ENCODE assay signal across 13 mouse cellular contexts in the genomic region with DNA sequence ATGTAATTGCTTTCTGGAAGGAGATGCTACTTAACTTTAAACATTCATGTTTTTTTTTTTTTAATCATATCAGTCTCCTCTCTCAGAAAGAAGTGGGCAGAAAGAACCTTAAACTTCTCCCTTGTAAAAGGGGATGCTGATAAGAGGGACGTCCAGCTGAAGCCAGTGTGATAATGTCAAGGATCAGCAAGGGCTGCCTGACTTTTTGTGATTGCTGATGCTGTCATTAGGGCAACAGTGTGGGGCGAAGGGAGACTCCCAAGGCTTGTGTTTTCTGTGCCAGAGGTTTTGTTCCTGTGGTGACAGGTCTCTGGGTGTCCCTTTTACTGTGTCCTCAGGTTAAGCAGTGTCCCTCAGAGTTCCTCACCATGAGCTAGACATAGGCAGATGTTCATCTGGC.
DNase-seq lines count a peak whose midpoint lies in the region; ATAC-seq and TF ChIP-seq lines count a peak whose summit lies in the region.
"Had no signal": no experiment of that assay in that cellular context is flagged by ENCODE, and none has a peak within 500 bp of the region (broad histone marks: within the 10 kb centered on the region; RNA-seq: fewer than 3 reads in every experiment).

No protein-coding gene starts in this region.

- no peak overlapping the region for H3K9ac ChIP-seq in heart, postnatal 0 days (replicated peaks; ENCODE audit: low read depth, low read length)
- no peak overlapping the region for H3K9ac ChIP-seq in forebrain, embryonic 11.5 days (ENCODE audit: low read length)
- H3K9ac ChIP-seq: midbrain, embryonic 13.5 days; neural tube, embryonic 12.5 days had no signal

- 0 out of 2 replicates have a peak, but pooled peaks cover 9% of the 10 kb centered on the region for H3K4me1 ChIP-seq in heart, postnatal 0 days (ENCODE audit: control insufficient read depth, insufficient read depth)
- no peaks in the 10 kb centered on the region for H3K4me1 ChIP-seq in spleen, adult 2 months (ENCODE audit: control insufficient read depth, insufficient read depth, insufficient read length)
- no peaks in the 10 kb centered on the region; the same call in 1 of the 2 replicates for H3K4me1 ChIP-seq in forebrain, embryonic 11.5 days (replicated peaks; ENCODE audit: control insufficient read depth, insufficient read depth, low read length)
- H3K4me1 ChIP-seq in kidney, adult 2 months (ENCODE audit: control insufficient read depth, insufficient read depth, low read length), result no peaks in the 10 kb centered on the region
- no peaks in the 10 kb centered on the region for H3K4me1 ChIP-seq in lung, adult 2 months (ENCODE audit: control insufficient read depth, insufficient read depth, low read length)
- H3K4me1 ChIP-seq: neural tube, embryonic 12.5 days had no signal

- H3K27me3 ChIP-seq in heart, postnatal 0 days (ENCODE audit: control insufficient read depth, insufficient read depth, low read length), result no peaks in the 10 kb centered on the region
- H3K27me3 ChIP-seq in spleen, adult 2 months (ENCODE audit: control insufficient read depth, insufficient read depth, low read length), result no peaks in the 10 kb centered on the region
- H3K27me3 ChIP-seq in forebrain, embryonic 11.5 days (ENCODE audit: control insufficient read depth, insufficient read depth, low read length), result no peaks in the 10 kb centered on the region
- H3K27me3 ChIP-seq in kidney, adult 2 months (replicated peaks; ENCODE audit: control insufficient read depth, insufficient read depth, low read length), result no peaks in the 10 kb centered on the region; the same call in 1 of the 2 replicates
- H3K27me3 ChIP-seq: midbrain, embryonic 13.5 days; neural tube, embryonic 12.5 days had no signal

- TF ChIP-seq CTCF in heart, postnatal 0 days (IDR thresholded peaks at IDR 0.05; ENCODE audit: low read depth), result no peak
- TF ChIP-seq CTCF in spleen, adult 2 months (IDR thresholded peaks at IDR 0.05; ENCODE audit: extremely low read depth, insufficient read depth, insufficient read length, insufficient replicate concordance), result no peak
- no peak for TF ChIP-seq CTCF in kidney, adult 2 months (conservative IDR thresholded peaks at IDR 0.05; ENCODE audit: insufficient read depth, insufficient read length, low read depth, low read length)
- no peak for TF ChIP-seq CTCF in lung, adult 2 months (IDR thresholded peaks at IDR 0.05; ENCODE audit: insufficient read depth, low read length)

- no peak for TF ChIP-seq POLR2A in spleen, adult 2 months (IDR thresholded peaks at IDR 0.05; ENCODE audit: low read depth, low read length)
- TF ChIP-seq POLR2A in kidney, adult 2 months (IDR thresholded peaks at IDR 0.05; ENCODE audit: low read depth, low read length), result no peak
- no peak for TF ChIP-seq POLR2A in lung, adult 2 months (IDR thresholded peaks at IDR 0.05; ENCODE audit: borderline replicate concordance, extremely low read depth, low read depth, low read length)

- no peak for ATAC-seq in heart, postnatal 0 days (ENCODE audit: insufficient read depth, low read depth)
- ATAC-seq in erythroid progenitor cell, adult 5-6 weeks (replicated peaks; ENCODE audit: low FRiP score, poor library complexity, severe bottlenecking), result peak; percentile 93
- no peak for ATAC-seq in forebrain, embryonic 11.5 days (replicated peaks; ENCODE audit: low FRiP score)
- ATAC-seq: midbrain, embryonic 13.5 days had no signal

- no peak overlapping the region for H3K4me3 ChIP-seq in heart, postnatal 0 days (ENCODE audit: low read depth, low read length)
- no peak overlapping the region; the same call in 1 of the 2 replicates for H3K4me3 ChIP-seq in spleen, adult 2 months (ENCODE audit: extremely low read depth, insufficient read depth, insufficient read length)
- H3K4me3 ChIP-seq in forebrain, embryonic 11.5 days (ENCODE audit: low read depth, low read length), result no peak overlapping the region
- no peak overlapping the region for H3K4me3 ChIP-seq in kidney, adult 2 months (ENCODE audit: insufficient read depth, low read depth, low read length)
- H3K4me3 ChIP-seq in lung, adult 2 months (replicated peaks; ENCODE audit: extremely low read depth, low read depth, low read length), result no peak overlapping the region
- H3K4me3 ChIP-seq: left cerebral cortex, adult 2 months; midbrain, embryonic 13.5 days; neural tube, embryonic 12.5 days had no signal

- 23% methylated on average over 2 of the region's 2 CpGs for WGBS in heart, postnatal 0 days
- WGBS in spleen, adult 2 months, result 80% methylated on average over 2 of the region's 2 CpGs
- 80% methylated on average over 2 of the region's 2 CpGs for WGBS in forebrain, embryonic 11.5 days
- 73% methylated on average over 2 of the region's 2 CpGs for WGBS in kidney, adult 2 months
- WGBS in lung, adult 2 months, result 44% methylated on average over 2 of the region's 2 CpGs

- 0 out of 2 replicates have a peak overlapping the region, but pooled peaks have one; percentile 20 for H3K27ac ChIP-seq in heart, postnatal 0 days (ENCODE audit: low read depth)
- H3K27ac ChIP-seq in spleen, adult 2 months (ENCODE audit: insufficient read depth, low read length), result peak overlapping the region; percentile 67
- no peak overlapping the region for H3K27ac ChIP-seq in forebrain, embryonic 11.5 days (ENCODE audit: low read depth, low read length)
- no peak overlapping the region for H3K27ac ChIP-seq in kidney, adult 2 months (ENCODE audit: insufficient read depth, low read depth, low read length)
- H3K27ac ChIP-seq: left cerebral cortex, adult 2 months; midbrain, embryonic 13.5 days; neural tube, embryonic 12.5 days had no signal

- no peaks in the 10 kb centered on the region for H3K9me3 ChIP-seq in heart, postnatal 0 days (replicated peaks; ENCODE audit: control insufficient read depth, low read length)
- no peaks in the 10 kb centered on the region for H3K9me3 ChIP-seq in forebrain, embryonic 11.5 days (ENCODE audit: control insufficient read depth, low read length)
- H3K9me3 ChIP-seq: midbrain, embryonic 13.5 days; neural tube, embryonic 12.5 days had no signal

- DNase-seq in heart, postnatal 0 days (ENCODE audit: low spot score), result no peak
- DNase-seq in heart, adult 18-20 months, result no peak
- DNase-seq in adrenal gland, postnatal 10 days, result peak; percentile 40
- DNase-seq in spleen, adult 2 months (ENCODE audit: low read depth in 1 of 2, low spot score in 2 of 2), result no peak
- DNase-seq in forebrain, embryonic 11.5 days (ENCODE audit: low spot score), result no peak
- no peak for DNase-seq in kidney, adult 2 months
- no peak for DNase-seq in lung, adult 2 months
- DNase-seq: cerebellum, adult 18-20 months; lung, adult 18-20 months had no signal

- no peak for TF ChIP-seq EP300 in heart, postnatal 0 days (IDR thresholded peaks at IDR 0.05; ENCODE audit: low read depth)

- no peaks in the 10 kb centered on the region for H3K36me3 ChIP-seq in heart, postnatal 0 days (replicated peaks; ENCODE audit: control insufficient read depth, insufficient read depth, low read length)
- no peaks in the 10 kb centered on the region for H3K36me3 ChIP-seq in spleen, adult 2 months (ENCODE audit: control insufficient read depth, insufficient read depth, low read length)
- no peaks in the 10 kb centered on the region for H3K36me3 ChIP-seq in forebrain, embryonic 11.5 days (ENCODE audit: control insufficient read depth, insufficient read depth, low read length)
- H3K36me3 ChIP-seq in kidney, adult 2 months (ENCODE audit: control insufficient read depth, insufficient read depth, low read length), result no peaks in the 10 kb centered on the region
- H3K36me3 ChIP-seq: midbrain, embryonic 13.5 days; neural tube, embryonic 12.5 days had no signal

- no peak overlapping the region for H3K4me2 ChIP-seq in heart, postnatal 0 days (ENCODE audit: low read depth, low read length)
- H3K4me2 ChIP-seq in forebrain, embryonic 11.5 days (ENCODE audit: low read depth, low read length, severe bottlenecking), result no peak overlapping the region
- H3K4me2 ChIP-seq: midbrain, embryonic 13.5 days; neural tube, embryonic 12.5 days had no signal

Comparison
In these comparisons a context has a peak if more than half of its experiments do, and no peak if none do; other contexts are left out.
1. H3K27ac ChIP-seq: peak in heart, postnatal 0 days (single experiment) and spleen, adult 2 months (single experiment); none in forebrain, embryonic 11.5 days (single experiment) and kidney, adult 2 months (single experiment).